Mouse (Mus musculus) heart, embryonic 10.5 days (tissue): Measurements from ENCODE around the gene Grem1. TPM values are rescaled to one million over a fixed set of nuclear protein-coding genes. Genes with fewer than 3 reads are reported as not detected.
A peak's percentile ranks its signal among the peaks of the same experiment; 100 is the strongest.

Experiments
- DNase-seq: peaks from one replicate; pipeline ENCODE4 v3.0.0-alpha.2; 2017; ENCODE audit warnings: low spot score
- H3K27ac ChIP-seq: fragments of 300-500 bp; sonication (generic); 2 replicates; pipeline ENCODE4 v1.5.1; 2016; ENCODE audit warnings: mild to moderate bottlenecking
- H3K27me3 ChIP-seq: fragments of 300-500 bp; sonication (generic); 2 replicates; pipeline ENCODE4 v1.6.1; 2016; ENCODE audit warnings: mild to moderate bottlenecking; ENCODE audit not compliant: poor library complexity, insufficient read depth, severe bottlenecking
- H3K36me3 ChIP-seq: fragments of 300-500 bp; sonication (generic); 2 replicates; pipeline ENCODE4 v1.6.1; 2016; ENCODE audit warnings: mild to moderate bottlenecking, moderate library complexity
- H3K4me1 ChIP-seq: fragments of 300-500 bp; sonication (generic); 2 replicates; pipeline ENCODE4 v1.6.1; 2016; ENCODE audit warnings: mild to moderate bottlenecking
- H3K4me3 ChIP-seq: fragments of 300-500 bp; sonication (generic); 2 replicates; pipeline ENCODE4 v1.5.1; 2016; ENCODE audit warnings: mild to moderate bottlenecking, moderate library complexity
- H3K9me3 ChIP-seq: fragments of 300-500 bp; sonication (generic); 2 replicates; pipeline ENCODE4 v1.6.1; 2016; ENCODE audit warnings: mild to moderate bottlenecking, moderate library complexity
- WGBS: fragments of 180-500 bp; shearing (Covaris S2); methylation state at CpG from one replicate; pipeline ENCODE4 v1.1.7; 2016; 5-methylcytosine and 5-hydroxymethylcytosine counted together
- polyA plus RNA-seq: library from polyadenylated mRNA; unstranded; fragments of >200 nt; fragmentation: Nextera tagmentation; extraction: Ambion mirVana; gene quantifications from 2 replicates; pipeline ENCODE4 v1.2.1, GENCODE M21; 2016

Gene Grem1
- polyA plus RNA-seq, 1 experiment from 2014 or later = 0.84 TPM

DNA sequence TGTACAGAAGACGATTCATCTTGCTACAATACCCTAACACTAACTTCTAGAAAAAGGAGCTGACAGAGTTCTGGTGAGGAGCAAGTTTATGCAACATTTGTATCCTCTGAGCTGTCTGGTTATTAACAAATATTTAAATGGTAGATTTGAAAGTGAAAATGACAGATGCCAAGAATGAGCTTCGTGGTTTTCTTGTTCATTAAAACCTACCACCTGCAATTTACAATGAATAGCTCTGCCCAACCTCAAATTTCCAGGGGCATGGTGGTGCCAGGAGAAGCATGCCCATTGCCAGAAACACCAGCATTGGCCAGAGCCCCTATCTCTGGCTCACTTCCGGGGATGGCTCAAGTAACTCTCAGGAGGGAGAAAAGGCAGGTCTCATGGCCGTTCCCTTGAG lies 23.1 kb upstream of the Grem1 start:
- Histone ChIP-seq H3K9me3 (no peaks in the 10 kb centered on the region), H3K27ac (no peak overlapping the region), H3K36me3 (no peaks in the 10 kb centered on the region), H3K27me3 (no peaks in the 10 kb centered on the region), H3K4me1 (no peaks in the 10 kb centered on the region), H3K4me3 (no peak overlapping the region)
- no peak for DNase-seq
- 76% methylated on average over 4 of the region's 4 CpGs for WGBS

- no peak for DNase-seq
- H3K36me3 ChIP-seq = no peaks in the 10 kb centered on the region
- H3K9me3 ChIP-seq = no peaks in the 10 kb centered on the region
- no peak overlapping the region for H3K27ac ChIP-seq
- H3K4me3 ChIP-seq = no peak overlapping the region
- H3K27me3 ChIP-seq = no peaks in the 10 kb centered on the region
- 83% methylated on average over 5 of the region's 5 CpGs for WGBS
- H3K4me1 ChIP-seq = no peaks in the 10 kb centered on the region
Measured at GRCm38 (mm10) chr2:113781107-113781506, 22.7 kb upstream of the Grem1 start.

DNA sequence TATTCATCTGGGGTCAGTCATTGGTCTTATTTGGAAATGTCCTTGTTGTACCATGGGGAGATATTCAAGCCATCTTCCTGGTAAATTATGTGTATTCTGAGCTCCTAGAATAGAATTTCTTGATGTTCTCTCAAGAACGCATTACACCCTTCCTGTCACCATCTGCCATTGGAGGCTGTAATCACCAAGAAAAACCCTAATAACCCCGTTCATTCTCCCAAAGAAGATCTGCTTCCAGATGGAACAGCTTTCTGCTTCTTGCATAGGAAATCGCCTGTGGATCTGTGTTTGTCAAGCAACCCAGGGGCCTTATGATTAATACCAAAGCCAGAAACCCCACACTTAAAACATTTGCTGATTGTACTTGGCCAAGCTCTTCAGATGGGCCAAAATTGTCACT lies 20.9 kb upstream of the Grem1 start:
- Histone ChIP-seq H3K27me3 (no peaks in the 10 kb centered on the region), H3K9me3 (no peaks in the 10 kb centered on the region), H3K27ac (no peak overlapping the region), H3K4me3 (no peak overlapping the region), H3K4me1 (no peaks in the 10 kb centered on the region), H3K36me3 (no peaks in the 10 kb centered on the region)
- no peak for DNase-seq
- 74% methylated on average over 3 of the region's 3 CpGs for WGBS

DNA sequence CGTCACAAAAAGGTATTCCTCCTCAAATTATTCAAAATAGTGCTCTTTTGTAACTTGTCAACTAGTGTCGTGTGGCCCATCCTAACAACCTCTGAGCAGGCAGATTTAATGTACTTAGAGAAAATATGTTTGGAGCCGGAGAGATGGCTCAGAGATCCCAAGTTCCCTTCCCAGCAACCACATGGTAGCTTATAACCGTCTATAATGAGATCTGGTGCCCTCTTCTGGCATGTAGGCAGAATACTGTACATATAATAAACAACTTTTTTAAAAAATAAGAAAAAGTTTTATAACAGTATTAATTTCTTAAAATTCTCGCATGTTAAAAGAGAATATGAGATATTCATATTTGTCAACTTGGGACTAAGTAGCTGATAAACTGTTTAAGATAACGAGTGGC lies 19.6 kb upstream of the Grem1 start:
- Histone ChIP-seq H3K36me3 (no peaks in the 10 kb centered on the region), H3K4me3 (no peak overlapping the region), H3K27ac (no peak overlapping the region), H3K4me1 (no peaks in the 10 kb centered on the region), H3K9me3 (no peaks in the 10 kb centered on the region), H3K27me3 (no peaks in the 10 kb centered on the region)
- WGBS = 67% methylated on average over 6 of the region's 6 CpGs
- DNase-seq = no peak

DNA sequence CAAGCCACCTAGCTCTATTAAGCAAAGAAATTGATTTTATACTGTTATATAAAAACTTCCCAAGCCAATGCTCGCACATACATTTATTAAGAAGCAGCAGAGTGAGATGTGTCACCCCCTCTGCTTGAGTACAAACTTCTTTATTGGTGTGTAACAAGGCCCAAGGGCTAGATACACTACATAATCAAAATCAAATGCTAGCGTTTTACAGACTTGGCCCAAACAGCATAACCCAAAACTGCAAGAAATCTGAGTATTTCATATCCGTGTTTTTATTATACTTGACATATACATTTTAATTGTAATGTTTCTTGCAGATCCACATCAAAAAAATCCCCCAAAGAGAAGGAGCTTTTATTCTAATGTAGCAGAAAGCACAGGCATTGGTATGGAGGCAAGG lies 17.9 kb upstream of the Grem1 start:
- no peak overlapping the region for H3K27ac ChIP-seq
- no peaks in the 10 kb centered on the region for H3K4me1 ChIP-seq
- no peaks in the 10 kb centered on the region for H3K27me3 ChIP-seq
- H3K9me3 ChIP-seq = no peaks in the 10 kb centered on the region
- no peak overlapping the region for H3K4me3 ChIP-seq
- DNase-seq = no peak
- 79% methylated on average over 3 of the region's 3 CpGs for WGBS
- no peaks in the 10 kb centered on the region for H3K36me3 ChIP-seq

- H3K27me3 ChIP-seq = no peaks in the 10 kb centered on the region
- no peak overlapping the region for H3K27ac ChIP-seq
- H3K4me1 ChIP-seq = no peaks in the 10 kb centered on the region
- no peak for DNase-seq
- H3K36me3 ChIP-seq = no peaks in the 10 kb centered on the region
- no peak overlapping the region for H3K4me3 ChIP-seq
- WGBS = 56% methylated on average over 6 of the region's 6 CpGs
- H3K9me3 ChIP-seq = no peaks in the 10 kb centered on the region
Measured at GRCm38 (mm10) chr2:113774150-113774805, 15.8 kb upstream of the Grem1 start.

DNA sequence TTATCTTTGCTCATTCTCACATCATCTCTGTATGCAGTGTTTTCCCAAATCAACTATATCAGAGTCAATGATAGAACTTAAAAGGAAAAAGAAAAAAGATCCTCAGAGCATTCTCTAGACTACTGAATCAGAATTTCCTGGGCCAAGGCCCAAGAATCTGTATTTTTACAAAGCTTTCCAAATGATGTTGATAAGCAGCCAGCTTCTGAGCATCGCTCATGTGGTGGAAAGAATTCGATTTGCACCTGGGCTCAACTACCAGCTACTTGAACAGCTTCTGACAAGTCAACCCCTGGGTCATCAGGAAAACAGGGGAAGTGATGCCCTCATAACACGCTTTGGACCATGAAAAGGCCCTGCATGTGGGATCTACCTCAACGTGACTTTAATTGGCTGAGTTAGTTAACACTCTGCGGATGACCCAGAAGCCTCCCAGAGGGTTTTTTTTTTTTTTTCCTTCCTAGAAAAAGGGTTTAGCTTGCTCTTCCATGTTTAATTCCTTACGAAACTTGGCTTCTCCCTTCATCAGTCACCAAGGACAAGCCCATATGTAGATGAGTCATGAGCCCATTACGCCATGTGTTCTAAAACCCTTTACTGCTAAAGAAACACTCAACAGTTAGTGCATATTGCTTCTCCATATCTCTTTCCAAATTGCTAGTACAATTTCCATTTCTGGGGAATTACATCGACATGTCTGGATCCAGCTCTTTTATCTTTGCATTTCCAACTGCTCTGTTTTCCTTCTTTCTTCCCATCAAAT lies 10.3 kb upstream of the Grem1 start:
- no peak overlapping the region for H3K4me3 ChIP-seq
- no peak for DNase-seq
- no peaks in the 10 kb centered on the region for H3K9me3 ChIP-seq
- no peaks in the 10 kb centered on the region for H3K36me3 ChIP-seq
- 0 out of 2 replicates have a peak, but pooled peaks cover 7% of the 10 kb centered on the region for H3K27me3 ChIP-seq
- H3K4me1 ChIP-seq = no peaks in the 10 kb centered on the region
- no peak overlapping the region for H3K27ac ChIP-seq
- 80% methylated on average over 8 of the region's 8 CpGs for WGBS

- no peak for DNase-seq
- peaks cover 15% of the 10 kb centered on the region for H3K27me3 ChIP-seq
- no peaks in the 10 kb centered on the region for H3K4me1 ChIP-seq
- H3K27ac ChIP-seq = no peak overlapping the region
- H3K36me3 ChIP-seq = no peaks in the 10 kb centered on the region
- H3K4me3 ChIP-seq = no peak overlapping the region
- 39% methylated on average over 1 of the region's 1 CpGs for WGBS
- no peaks in the 10 kb centered on the region for H3K9me3 ChIP-seq
Measured at GRCm38 (mm10) chr2:113765885-113766284, 7.4 kb upstream of the Grem1 start.

GRCm38 (mm10) chr2:113764968-113765367 lies 6.5 kb upstream of the Grem1 start:
- Histone ChIP-seq H3K27me3 (peaks cover 24% of the 10 kb centered on the region), H3K4me1 (no peaks in the 10 kb centered on the region), H3K36me3 (no peaks in the 10 kb centered on the region), H3K4me3 (no peak overlapping the region), H3K9me3 (no peaks in the 10 kb centered on the region), H3K27ac (no peak overlapping the region)
- WGBS = 74% methylated on average over 5 of the region's 5 CpGs
- DNase-seq = no peak

DNA sequence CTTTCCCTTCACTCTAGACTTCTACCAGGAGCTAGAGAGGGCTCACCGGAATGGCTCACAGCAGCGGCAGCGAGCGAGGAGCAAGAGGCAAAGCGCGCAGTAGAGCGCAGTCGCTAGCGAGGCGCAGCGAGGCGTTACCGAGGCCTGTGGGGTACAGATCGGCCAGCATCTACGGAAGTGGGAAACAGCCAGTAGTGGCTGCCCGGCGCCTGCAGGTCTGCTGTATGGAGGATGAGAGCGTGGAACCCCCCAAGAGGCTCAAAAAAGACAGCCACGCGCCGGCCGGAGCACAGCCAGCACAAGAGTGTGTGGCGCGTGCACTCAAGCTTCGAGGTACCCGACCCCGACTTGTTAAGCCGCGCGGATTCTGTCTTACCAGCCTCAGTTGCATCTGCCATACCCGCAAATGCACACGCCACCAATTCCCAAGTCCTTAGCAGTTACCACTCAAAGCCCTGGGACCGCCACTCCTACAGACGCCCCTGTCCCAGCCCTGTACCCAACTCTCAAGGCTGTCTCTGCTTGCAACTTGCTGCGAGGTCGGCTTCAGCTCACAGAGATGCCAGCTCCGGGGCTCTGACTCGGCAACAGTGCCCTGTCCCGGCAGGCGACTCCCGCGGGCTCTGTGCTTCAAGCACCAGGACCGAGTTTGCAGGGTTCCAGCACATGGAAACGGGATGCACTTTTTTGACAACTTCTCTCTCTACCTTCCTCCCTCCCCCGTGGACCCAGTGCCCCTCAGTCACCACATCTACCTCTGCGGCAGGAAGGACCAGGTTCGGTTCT lies 728 bp downstream of the Grem1 start:
- under 1% methylated on average over 47 of the region's 47 CpGs for WGBS

GRCm38 (mm10) chr2:113756924-113757524 lies 1.4 kb downstream of the Grem1 start:
- H3K27me3 ChIP-seq = peaks cover 70% of the 10 kb centered on the region
- no peaks in the 10 kb centered on the region for H3K9me3 ChIP-seq
- H3K4me1 ChIP-seq = peaks cover 24% of the 10 kb centered on the region
- H3K36me3 ChIP-seq = no peaks in the 10 kb centered on the region
- peak overlapping the region; percentile 67 for H3K4me3 ChIP-seq
- H3K27ac ChIP-seq = no peak overlapping the region
- DNase-seq = no peak
- WGBS = 2% methylated on average over 12 of the region's 12 CpGs

More for the DNA sequence above, 728 bp downstream of the Grem1 start:
- Histone ChIP-seq H3K36me3 (no peaks in the 10 kb centered on the region), H3K27me3 (peaks cover 74% of the 10 kb centered on the region), H3K27ac (no peak overlapping the region), H3K4me1 (peaks cover 24% of the 10 kb centered on the region), H3K9me3 (no peaks in the 10 kb centered on the region), H3K4me3 (peak overlapping the region; percentile 67)
- peak; percentile 76 for DNase-seq

DNA sequence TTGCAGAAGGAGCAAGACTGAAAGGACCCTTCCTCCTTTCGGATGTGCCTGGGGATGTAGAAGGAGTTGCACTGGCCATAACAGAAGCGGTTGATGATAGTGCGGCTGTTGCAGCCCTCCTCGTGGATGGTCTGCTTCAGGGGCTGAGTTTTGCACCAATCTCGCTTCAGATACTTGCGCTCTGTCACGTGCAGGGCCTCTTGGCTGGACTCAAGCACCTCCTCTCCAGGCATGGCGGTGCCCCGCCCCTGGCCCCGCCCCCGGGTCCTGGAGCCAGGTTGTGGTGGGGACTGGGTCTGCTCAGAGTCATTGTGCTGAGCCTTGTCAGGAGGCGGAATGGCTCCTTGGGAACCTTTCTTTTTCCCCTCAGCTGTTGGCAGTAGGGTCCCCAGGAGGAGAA lies 8.7 kb downstream of the Grem1 start:
- H3K4me3 ChIP-seq = no peak overlapping the region
- H3K27me3 ChIP-seq = peaks cover 13% of the 10 kb centered on the region
- no peaks in the 10 kb centered on the region for H3K36me3 ChIP-seq
- no peaks in the 10 kb centered on the region for H3K4me1 ChIP-seq
- 67% methylated on average over 12 of the region's 12 CpGs for WGBS
- no peak overlapping the region for H3K27ac ChIP-seq
- no peak for DNase-seq
- no peaks in the 10 kb centered on the region for H3K9me3 ChIP-seq

DNA sequence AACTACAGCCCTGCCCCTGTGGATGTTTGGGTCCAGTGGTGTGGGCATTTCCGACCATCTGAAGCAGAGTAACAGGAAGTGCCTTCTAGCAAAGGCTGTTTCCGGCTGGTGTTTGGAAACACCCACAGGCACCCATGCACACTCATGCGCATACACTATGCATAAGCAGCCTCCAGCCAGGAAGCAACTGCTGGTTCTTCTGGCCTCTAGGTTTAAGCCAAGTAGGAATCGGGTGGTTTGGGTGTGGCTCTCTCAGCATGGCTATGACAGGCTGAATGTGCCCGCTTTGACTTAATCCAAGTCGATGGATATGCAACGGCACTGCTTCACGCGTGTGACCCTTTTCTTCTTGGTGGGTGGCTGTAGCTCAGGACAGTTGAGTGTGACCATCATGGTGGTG lies 9.1 kb downstream of the Grem1 start:
- 86% methylated on average over 9 of the region's 9 CpGs for WGBS
- H3K9me3 ChIP-seq = no peaks in the 10 kb centered on the region
- no peaks in the 10 kb centered on the region for H3K36me3 ChIP-seq
- no peaks in the 10 kb centered on the region for H3K4me1 ChIP-seq
- no peak overlapping the region for H3K4me3 ChIP-seq
- no peak for DNase-seq
- peaks cover 9% of the 10 kb centered on the region for H3K27me3 ChIP-seq
- no peak overlapping the region for H3K27ac ChIP-seq
